Mouse (Mus musculus): Measurements from ENCODE around the gene Hbs1l.

DNA sequence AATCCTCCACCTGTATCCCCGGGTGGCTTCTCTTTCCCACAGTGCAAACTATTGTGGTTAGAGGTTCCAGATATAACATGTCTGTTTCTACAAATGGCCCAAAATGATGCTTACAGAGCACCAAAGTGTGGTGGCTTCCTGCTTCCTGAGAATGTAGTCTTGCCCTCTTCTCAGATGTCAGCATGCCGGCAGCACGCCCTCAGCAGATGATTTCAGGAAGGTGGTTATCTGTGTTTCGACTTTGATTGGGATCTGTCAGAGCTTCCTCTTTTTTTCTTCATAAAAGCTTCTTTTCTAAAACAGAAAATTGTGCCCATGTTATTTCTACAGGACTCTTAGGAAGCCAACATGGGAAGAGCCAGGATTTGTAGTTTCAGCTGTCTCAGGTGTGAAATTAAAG lies 67.5 kb downstream of the Hbs1l start:
- TF ChIP-seq CTCF (conservative IDR thresholded peaks at IDR 0.05; ENCODE audit: insufficient read depth, insufficient read length, low read depth, low read length) (no peak), POLR2A (IDR thresholded peaks at IDR 0.05; ENCODE audit: low read depth, low read length) (no peak)

Measured in kidney, adult 2 months (tissue).